Mouse (Mus musculus): ENCODE results near the gene Fam229a. TPM values are rescaled to one million over a fixed set of nuclear protein-coding genes. Genes with fewer than 3 reads are reported as not detected.
"Not testable (repeated sequence)": the region's sequence is repeated elsewhere in the genome, so short reads cannot be mapped to it uniquely, and the experiment has no call there.

The Fam229a gene
- polyA plus RNA-seq, 1 experiment = 0.10 TPM

GRCm38 (mm10) chr4:129518519-129518918 is 27.5 kb downstream of the Fam229a start:
- H3K27me3 ChIP-seq (ENCODE audit: control insufficient read depth, insufficient read depth, insufficient read length) = no peaks in the 10 kb centered on the region
- H3ac ChIP-seq (ENCODE audit: control insufficient read depth, insufficient read length) = no peak overlapping the region
- no peak overlapping the region for H3K4me3 ChIP-seq
- H3K79me2 ChIP-seq (ENCODE audit: control insufficient read depth, insufficient read depth) = no peaks in the 10 kb centered on the region
- TF ChIP-seq E2F4 (IDR thresholded peaks at IDR 0.05; ENCODE audit: insufficient read depth) (no peak), SRF (IDR thresholded peaks at IDR 0.05; ENCODE audit: control insufficient read depth, insufficient read length, low read depth) (no peak), POLR2AphosphoS2 (IDR thresholded peaks at IDR 0.05; ENCODE audit: insufficient read length, low read depth) (no peak), CEBPB (IDR thresholded peaks at IDR 0.05; ENCODE audit: insufficient read depth, poor library complexity, severe bottlenecking) (no peak), USF1 (IDR thresholded peaks at IDR 0.05; ENCODE audit: low read depth) (no peak), MYOG (IDR thresholded peaks at IDR 0.05; ENCODE audit: control insufficient read depth in 1 of 3, insufficient read depth in 1 of 3, insufficient read length in 2 of 3, low read depth in 2 of 3) (no peak), TCF12 (IDR thresholded peaks at IDR 0.05; ENCODE audit: insufficient read depth, poor library complexity, severe bottlenecking) (no peak), POLR2A (IDR thresholded peaks at IDR 0.05; ENCODE audit: insufficient read length, low read depth) (no peak), MAX (IDR thresholded peaks at IDR 0.05; ENCODE audit: low read depth) (no peak), MYOD1 (IDR thresholded peaks at IDR 0.05; ENCODE audit: control insufficient read depth in 1 of 3, insufficient read length in 2 of 3, low read depth in 2 of 3) (no peak), TCF3 (IDR thresholded peaks at IDR 0.05; ENCODE audit: insufficient read length, low read depth) (no peak), REST (IDR thresholded peaks at IDR 0.05; ENCODE audit: insufficient read depth, insufficient read length) (no peak)
- no peak overlapping the region for H3K4me2 ChIP-seq (ENCODE audit: low read depth)
- H3K36me3 ChIP-seq (ENCODE audit: control insufficient read depth, insufficient read depth) = peaks cover 13% of the 10 kb centered on the region

DNA sequence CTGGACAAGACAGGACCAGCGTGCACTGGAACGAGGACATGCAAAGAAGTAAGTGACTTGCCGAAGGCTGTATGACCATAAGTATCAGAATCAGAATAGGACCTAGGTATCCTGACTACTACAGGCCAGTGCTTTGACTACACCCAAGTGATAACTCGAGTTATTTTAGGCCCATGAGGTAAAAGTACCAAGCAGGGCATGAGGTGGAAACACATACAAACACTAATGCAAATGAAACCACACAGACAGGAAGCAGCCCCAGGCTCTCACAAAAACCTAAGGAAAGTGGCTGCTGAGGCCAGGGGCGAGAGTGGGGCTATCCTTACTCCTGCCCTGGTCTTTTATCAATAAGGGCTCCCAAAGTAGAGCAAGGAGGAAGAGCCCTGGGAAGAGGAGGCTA is 34.3 kb downstream of the Fam229a start:
- H3K27me3 ChIP-seq (ENCODE audit: control insufficient read depth, insufficient read depth, insufficient read length) = no peaks in the 10 kb centered on the region
- no peak overlapping the region for H3ac ChIP-seq (ENCODE audit: control insufficient read depth, insufficient read length)
- no peak overlapping the region for H3K4me2 ChIP-seq (ENCODE audit: low read depth)
- no peaks in the 10 kb centered on the region for H3K79me2 ChIP-seq (ENCODE audit: control insufficient read depth, insufficient read depth)
- TF ChIP-seq REST (IDR thresholded peaks at IDR 0.05; ENCODE audit: insufficient read depth, insufficient read length) (no peak), SRF (IDR thresholded peaks at IDR 0.05; ENCODE audit: control insufficient read depth, insufficient read length, low read depth) (no peak), MAX (IDR thresholded peaks at IDR 0.05; ENCODE audit: low read depth) (no peak), MYOG (IDR thresholded peaks at IDR 0.05; ENCODE audit: control insufficient read depth in 1 of 3, insufficient read depth in 1 of 3, insufficient read length in 2 of 3, low read depth in 2 of 3) (no peak), CEBPB (IDR thresholded peaks at IDR 0.05; ENCODE audit: insufficient read depth, poor library complexity, severe bottlenecking) (no peak), E2F4 (IDR thresholded peaks at IDR 0.05; ENCODE audit: insufficient read depth) (no peak), MYOD1 (IDR thresholded peaks at IDR 0.05; ENCODE audit: control insufficient read depth in 1 of 3, insufficient read length in 2 of 3, low read depth in 2 of 3) (no peak), POLR2AphosphoS2 (IDR thresholded peaks at IDR 0.05; ENCODE audit: insufficient read length, low read depth) (no peak), POLR2A (IDR thresholded peaks at IDR 0.05; ENCODE audit: insufficient read length, low read depth) (no peak)
- H3K4me3 ChIP-seq = no peak overlapping the region
- H3K36me3 ChIP-seq (ENCODE audit: control insufficient read depth, insufficient read depth) = peaks cover 26% of the 10 kb centered on the region

GRCm38 (mm10) chr4:129525889-129526288 is 34.9 kb downstream of the Fam229a start:
- Histone ChIP-seq H3K4me2 (ENCODE audit: low read depth) (no peak overlapping the region), H3ac (ENCODE audit: control insufficient read depth, insufficient read length) (no peak overlapping the region), H3K4me3 (no peak overlapping the region), H3K79me2 (ENCODE audit: control insufficient read depth, insufficient read depth) (no peaks in the 10 kb centered on the region), H3K36me3 (ENCODE audit: control insufficient read depth, insufficient read depth) (peaks cover 25% of the 10 kb centered on the region), H3K27me3 (ENCODE audit: control insufficient read depth, insufficient read depth, insufficient read length) (no peaks in the 10 kb centered on the region)
- no peak for TF ChIP-seq TCF3 (IDR thresholded peaks at IDR 0.05; ENCODE audit: insufficient read length, low read depth)
- TF ChIP-seq POLR2AphosphoS2 (IDR thresholded peaks at IDR 0.05; ENCODE audit: insufficient read length, low read depth) = no peak
- no peak for TF ChIP-seq MAX (IDR thresholded peaks at IDR 0.05; ENCODE audit: low read depth)
- TF ChIP-seq REST (IDR thresholded peaks at IDR 0.05; ENCODE audit: insufficient read depth, insufficient read length) = no peak
- TF ChIP-seq SRF (IDR thresholded peaks at IDR 0.05; ENCODE audit: control insufficient read depth, insufficient read length, low read depth) = no peak
- TF ChIP-seq TCF12 (IDR thresholded peaks at IDR 0.05; ENCODE audit: insufficient read depth, poor library complexity, severe bottlenecking) = no peak
- TF ChIP-seq MYOG (IDR thresholded peaks at IDR 0.05; ENCODE audit: control insufficient read depth in 1 of 3, insufficient read depth in 1 of 3, insufficient read length in 2 of 3, low read depth in 2 of 3) = no peak
- TF ChIP-seq POLR2A (IDR thresholded peaks at IDR 0.05; ENCODE audit: insufficient read length, low read depth) = no peak
- TF ChIP-seq MYOD1 (IDR thresholded peaks at IDR 0.05; ENCODE audit: control insufficient read depth in 1 of 3, insufficient read length in 2 of 3, low read depth in 2 of 3) = no peak
- no peak for TF ChIP-seq E2F4 (IDR thresholded peaks at IDR 0.05; ENCODE audit: insufficient read depth)
- no peak for TF ChIP-seq CEBPB (IDR thresholded peaks at IDR 0.05; ENCODE audit: insufficient read depth, poor library complexity, severe bottlenecking)
- TF ChIP-seq USF1 (IDR thresholded peaks at IDR 0.05; ENCODE audit: low read depth) = no peak

DNA sequence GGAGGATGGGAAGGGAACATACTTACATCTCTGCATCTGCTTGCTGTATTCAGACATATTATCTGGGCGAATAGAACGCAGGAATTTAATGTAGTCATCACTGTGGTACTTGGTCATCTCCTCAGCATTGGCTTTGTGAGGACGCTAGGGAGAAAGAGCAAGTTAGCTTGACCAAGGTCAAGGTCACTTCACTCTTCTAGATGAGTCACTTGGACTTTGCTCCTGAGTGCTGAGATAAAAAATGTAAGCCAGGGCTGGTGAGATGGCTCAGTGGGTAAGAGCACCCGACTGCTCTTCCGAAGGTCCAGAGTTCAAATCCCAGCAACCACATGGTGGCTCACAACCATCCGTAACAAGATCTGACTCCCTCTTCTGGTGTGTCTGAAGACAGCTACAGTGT is 37.9 kb downstream of the Fam229a start:
- H3K27me3 ChIP-seq (ENCODE audit: control insufficient read depth, insufficient read depth, insufficient read length); H3ac ChIP-seq (ENCODE audit: control insufficient read depth, insufficient read length); H3K4me2 ChIP-seq (ENCODE audit: low read depth); H3K79me2 ChIP-seq (ENCODE audit: control insufficient read depth, insufficient read depth); H3K4me3 ChIP-seq: not testable (repeated sequence)
- H3K36me3 ChIP-seq (ENCODE audit: control insufficient read depth, insufficient read depth) = peaks cover 13% of the 10 kb centered on the region

DNA sequence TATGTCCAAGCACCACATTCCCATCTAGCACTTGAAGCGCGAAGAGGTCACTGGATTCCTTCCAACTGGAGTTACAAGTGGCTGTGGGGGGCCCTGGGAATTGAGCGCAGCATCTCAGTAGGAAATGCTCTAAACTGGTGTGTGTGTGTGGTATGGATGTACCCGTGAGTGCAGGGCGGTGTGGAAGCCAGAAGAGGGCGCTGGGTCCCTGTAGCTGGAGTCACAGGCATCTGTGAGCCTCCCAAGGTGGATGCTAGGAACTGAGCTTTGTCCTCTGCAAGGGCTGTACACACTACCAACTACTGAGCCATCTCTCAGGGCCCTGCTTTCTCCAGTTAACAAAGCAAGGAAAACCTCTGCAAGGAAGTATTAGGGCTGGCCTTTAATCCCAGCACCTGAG is 49.0 kb downstream of the Fam229a start:
- no peak overlapping the region for H3K4me2 ChIP-seq (ENCODE audit: low read depth)
- peaks cover 57% of the 10 kb centered on the region for H3K79me2 ChIP-seq (ENCODE audit: control insufficient read depth, insufficient read depth)
- H3K36me3 ChIP-seq (ENCODE audit: control insufficient read depth, insufficient read depth) = no peaks in the 10 kb centered on the region
- H3ac ChIP-seq (ENCODE audit: control insufficient read depth, insufficient read length) = no peak overlapping the region
- TF ChIP-seq TCF3 (IDR thresholded peaks at IDR 0.05; ENCODE audit: insufficient read length, low read depth) (no peak), CEBPB (IDR thresholded peaks at IDR 0.05; ENCODE audit: insufficient read depth, poor library complexity, severe bottlenecking) (no peak), MYOG (IDR thresholded peaks at IDR 0.05; ENCODE audit: control insufficient read depth in 1 of 3, insufficient read depth in 1 of 3, insufficient read length in 2 of 3, low read depth in 2 of 3) (no peak), USF1 (IDR thresholded peaks at IDR 0.05; ENCODE audit: low read depth) (no peak), REST (IDR thresholded peaks at IDR 0.05; ENCODE audit: insufficient read depth, insufficient read length) (no peak), POLR2A (IDR thresholded peaks at IDR 0.05; ENCODE audit: insufficient read length, low read depth) (no peak), MYOD1 (IDR thresholded peaks at IDR 0.05; ENCODE audit: control insufficient read depth in 1 of 3, insufficient read length in 2 of 3, low read depth in 2 of 3) (no peak), POLR2AphosphoS2 (IDR thresholded peaks at IDR 0.05; ENCODE audit: insufficient read length, low read depth) (no peak), MAX (IDR thresholded peaks at IDR 0.05; ENCODE audit: low read depth) (no peak), E2F4 (IDR thresholded peaks at IDR 0.05; ENCODE audit: insufficient read depth) (no peak), SRF (IDR thresholded peaks at IDR 0.05; ENCODE audit: control insufficient read depth, insufficient read length, low read depth) (no peak)
- no peaks in the 10 kb centered on the region for H3K27me3 ChIP-seq (ENCODE audit: control insufficient read depth, insufficient read depth, insufficient read length)
- no peak overlapping the region for H3K4me3 ChIP-seq

Other genes with a start within 250 kb of the Fam229a start
- gene C77080, start 229.8 kb upstream of the Fam229a start, polyA plus RNA-seq (2012; fragmentation: generic; extraction: Trizol) = 25.4 TPM
- 51.1 TPM for gene Sync, start 203.6 kb upstream of the Fam229a start, polyA plus RNA-seq (2012; fragmentation: generic; extraction: Trizol)
- 137 TPM for gene Rbbp4, start 155.8 kb upstream of the Fam229a start, polyA plus RNA-seq (2012; fragmentation: generic; extraction: Trizol)
- 34.5 TPM for gene Zbtb8os, start 155.5 kb upstream of the Fam229a start, polyA plus RNA-seq (2012; fragmentation: generic; extraction: Trizol)
- 5.8 TPM for gene Zbtb8a, start 113.1 kb upstream of the Fam229a start, polyA plus RNA-seq (2012; fragmentation: generic; extraction: Trizol)
- 0.04 TPM for gene Zbtb8b, start 50.3 kb upstream of the Fam229a start, polyA plus RNA-seq (2012; fragmentation: generic; extraction: Trizol)
- 22.9 TPM for gene Bsdc1, start 29.6 kb upstream of the Fam229a start, polyA plus RNA-seq (2012; fragmentation: generic; extraction: Trizol)
- not detected for gene Tssk3, start 168 bp upstream of the Fam229a start, polyA plus RNA-seq (2012; fragmentation: generic; extraction: Trizol)
- gene Marcksl1, start 22.4 kb downstream of the Fam229a start, polyA plus RNA-seq (2012; fragmentation: generic; extraction: Trizol) = 41.6 TPM
- 50.4 TPM for gene Hdac1, start 51.5 kb downstream of the Fam229a start, polyA plus RNA-seq (2012; fragmentation: generic; extraction: Trizol)
- 2.1 TPM for gene Lck, start 82.5 kb downstream of the Fam229a start, polyA plus RNA-seq (2012; fragmentation: generic; extraction: Trizol)
- gene Fam167b, start 87.4 kb downstream of the Fam229a start, polyA plus RNA-seq (2012; fragmentation: generic; extraction: Trizol) = 0.10 TPM
- gene Eif3i, start 109.5 kb downstream of the Fam229a start, polyA plus RNA-seq (2012; fragmentation: generic; extraction: Trizol) = 358 TPM
- 220 TPM for gene Tmem234, start 109.5 kb downstream of the Fam229a start, polyA plus RNA-seq (2012; fragmentation: generic; extraction: Trizol)
- 0.36 TPM for gene Dcdc2b, start 123.1 kb downstream of the Fam229a start, polyA plus RNA-seq (2012; fragmentation: generic; extraction: Trizol)
- gene Iqcc, start 127.9 kb downstream of the Fam229a start, polyA plus RNA-seq (2012; fragmentation: generic; extraction: Trizol) = 20.1 TPM
- 14.8 TPM for gene Ccdc28b, start 132.8 kb downstream of the Fam229a start, polyA plus RNA-seq (2012; fragmentation: generic; extraction: Trizol)
- gene Txlna, start 149.9 kb downstream of the Fam229a start, polyA plus RNA-seq (2012; fragmentation: generic; extraction: Trizol) = 23.6 TPM
- gene Kpna6, start 181.6 kb downstream of the Fam229a start, polyA plus RNA-seq (2012; fragmentation: generic; extraction: Trizol) = 32.2 TPM
- 9.7 TPM for gene Tmem39b, start 205.6 kb downstream of the Fam229a start, polyA plus RNA-seq (2012; fragmentation: generic; extraction: Trizol)